Mouse (Mus musculus) C2C12 (cell line): ENCODE measurements around the gene Ei24. TPM values are rescaled to one million over a fixed set of nuclear protein-coding genes. Genes with fewer than 3 reads are reported as not detected.

ENCODE experiments used
- H3K27me3 ChIP-seq: one replicate; pipeline ENCODE4 v1.6.1; 2011; ENCODE audit not compliant: control insufficient read depth, insufficient read depth, insufficient read length
- H3K36me3 ChIP-seq: one replicate; pipeline ENCODE4 v1.6.1; 2011; ENCODE audit not compliant: control insufficient read depth, insufficient read depth
- H3K4me3 ChIP-seq: one replicate; pipeline ENCODE4 v1.5.1; 2011; ENCODE audit warnings: mild to moderate bottlenecking, control low read depth; ENCODE audit not compliant: poor library complexity, insufficient read depth, severe bottlenecking
- H3K79me2 ChIP-seq: one replicate; pipeline ENCODE4 v1.6.1; 2011; ENCODE audit not compliant: control insufficient read depth, insufficient read depth
- H3K79me3 ChIP-seq: one replicate; pipeline ENCODE4 v1.6.1; 2011; ENCODE audit warnings: low read depth, control low read depth
- H3ac ChIP-seq: one replicate; pipeline ENCODE3; 2011; ENCODE audit warnings: low read depth; ENCODE audit not compliant: control insufficient read depth, insufficient read length
- CEBPB ChIP-seq: IDR thresholded peaks from one replicate; pipeline ENCODE4 v1.6.1; 2011; ENCODE audit warnings: low read depth, mild to moderate bottlenecking, control low read depth, moderate library complexity
- CTCF ChIP-seq: IDR thresholded peaks from one replicate; pipeline ENCODE4 v1.5.1; 2011; ENCODE audit not compliant: control insufficient read depth, insufficient read depth, insufficient read length
- FOSL1 ChIP-seq: IDR thresholded peaks from one replicate; pipeline ENCODE4 v1.8.0; 2011; ENCODE audit warnings: mild to moderate bottlenecking, low read length; ENCODE audit not compliant: poor library complexity, insufficient read depth, severe bottlenecking
- MAX ChIP-seq: IDR thresholded peaks from one replicate; pipeline ENCODE4 v1.6.1; 2011; ENCODE audit warnings: mild to moderate bottlenecking, control low read depth
- MYOD1 ChIP-seq: IDR thresholded peaks from one replicate; pipeline ENCODE4 v1.6.1; 2011; ENCODE audit warnings: low read depth; ENCODE audit not compliant: control insufficient read depth, insufficient read length
- MYOG ChIP-seq: IDR thresholded peaks from one replicate; pipeline ENCODE4 v1.6.1; 2011; ENCODE audit not compliant: control insufficient read depth, insufficient read length; ENCODE audit errors: extremely low read depth
- USF1 ChIP-seq: IDR thresholded peaks from one replicate; pipeline ENCODE4 v1.6.1; 2011; ENCODE audit warnings: low read depth, mild to moderate bottlenecking, control low read depth, moderate library complexity
- long read RNA-seq, 2 experiments: library from polyadenylated mRNA; unstranded; transcript quantifications; one replicate each; pipeline ENCODE4 v2.0.0; 2019 to 2020
- polyA plus RNA-seq: library from polyadenylated mRNA; unstranded; fragments of >200 nt; fragmentation: generic; extraction: Trizol; gene quantifications from one replicate; pipeline ENCODE4 v1.2.1, GENCODE M21; 2012; ENCODE audit warnings: missing spikeins

The Ei24 gene
- 50.7 TPM for polyA plus RNA-seq
- long read RNA-seq, experiment 1, transcript Ei24-201 (11 exons, 2,220 nt), result major isoform, 13 of 19 reads
- long read RNA-seq, experiment 1, partial matches to known transcripts, result 2 of 19 reads
- long read RNA-seq, experiment 1, other reads (novel, unspliced or antisense), result 4 of 19 reads
- long read RNA-seq, experiment 2, transcript Ei24-201 (11 exons, 2,220 nt), result major isoform, 36 of 53 reads
- long read RNA-seq, experiment 2, partial matches to known transcripts, result 3 of 53 reads
- long read RNA-seq, experiment 2, other reads (novel, unspliced or antisense), result 10 of 53 reads

DNA sequence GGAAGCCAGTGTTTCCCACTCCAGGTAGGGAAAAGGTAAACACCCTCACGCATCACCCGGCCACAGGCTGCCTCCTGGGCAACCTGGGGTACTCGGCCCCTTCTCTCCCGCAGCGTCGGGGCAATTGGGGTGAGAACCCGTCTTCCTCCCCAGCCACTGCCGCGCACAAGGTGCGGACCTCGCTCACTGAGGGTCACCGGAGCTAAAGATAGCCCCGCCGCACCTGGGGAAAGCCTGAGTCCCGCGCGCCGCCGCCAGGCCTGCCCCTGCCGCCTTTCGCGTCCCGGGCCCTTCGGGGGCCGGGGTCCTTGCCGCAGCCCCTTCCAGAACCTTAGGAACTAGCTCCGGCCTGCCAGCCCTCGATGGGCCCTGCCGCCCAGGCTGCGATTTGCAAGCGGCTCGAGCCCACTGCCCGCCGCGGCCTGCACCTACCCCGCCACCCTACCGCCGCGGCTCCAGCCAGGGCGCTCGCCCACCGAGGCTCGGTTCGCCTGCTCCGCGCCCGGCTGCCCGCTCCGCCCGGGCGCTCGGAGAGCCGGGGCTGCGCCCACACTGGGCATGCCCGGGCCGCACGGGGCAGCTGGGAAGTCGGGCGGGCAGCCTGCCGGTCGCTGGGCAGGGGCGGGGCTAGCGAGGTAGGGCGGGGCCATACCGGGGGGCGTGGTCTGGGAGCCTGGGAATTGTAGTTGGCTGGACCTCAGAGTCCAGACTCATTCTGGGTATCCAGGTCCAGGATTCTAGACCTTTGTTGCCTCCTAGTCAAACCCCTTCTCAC, at the start of gene Ei24:
Gene Ei24 (minus strand): TSS at position 613 of the 775 bp plus-strand sequence.
- Histone ChIP-seq H3ac (peak within 1 kb of the TSS; percentile 91), H3K36me3 (peaks cover 3% of the 10 kb centered on the region), H3K27me3 (no peaks in the 10 kb centered on the region), H3K79me2 (peaks cover 40% of the 10 kb centered on the region), H3K79me3 (peaks cover 20% of the 10 kb centered on the region), H3K4me3 (peak within 1 kb of the TSS; percentile 68)
- no peak for TF ChIP-seq MYOD1
- no peak for TF ChIP-seq CEBPB
- TF ChIP-seq USF1, result no peak
- no peak for TF ChIP-seq MYOG
- no peak for TF ChIP-seq CTCF
- no peak for TF ChIP-seq FOSL1
- no peak for TF ChIP-seq MAX

DNA sequence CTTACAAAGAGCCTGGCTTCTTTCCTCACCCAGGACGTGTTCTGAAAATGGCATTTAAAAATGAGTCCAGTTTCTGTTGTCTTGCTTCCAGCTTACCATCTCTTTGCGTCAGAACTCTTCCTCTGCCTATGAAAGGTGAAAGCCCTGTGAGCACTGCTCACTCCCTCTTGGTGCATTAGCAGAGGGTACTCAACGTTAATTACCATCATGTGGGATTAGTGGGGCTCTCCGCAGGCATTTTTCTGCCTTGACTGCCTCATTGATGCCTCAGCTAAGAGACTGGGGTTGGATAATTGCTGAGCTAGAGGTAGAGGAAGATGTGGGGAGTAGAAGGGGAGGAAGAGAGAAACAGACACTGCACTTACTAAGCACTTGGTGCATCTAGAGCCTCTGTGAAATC, 49.2 kb upstream of the Ei24 start:
- no peaks in the 10 kb centered on the region for H3K79me3 ChIP-seq
- TF ChIP-seq CTCF (no peak), MAX (no peak), MYOD1 (no peak), CEBPB (no peak), FOSL1 (no peak), MYOG (no peak), USF1 (no peak)

DNA sequence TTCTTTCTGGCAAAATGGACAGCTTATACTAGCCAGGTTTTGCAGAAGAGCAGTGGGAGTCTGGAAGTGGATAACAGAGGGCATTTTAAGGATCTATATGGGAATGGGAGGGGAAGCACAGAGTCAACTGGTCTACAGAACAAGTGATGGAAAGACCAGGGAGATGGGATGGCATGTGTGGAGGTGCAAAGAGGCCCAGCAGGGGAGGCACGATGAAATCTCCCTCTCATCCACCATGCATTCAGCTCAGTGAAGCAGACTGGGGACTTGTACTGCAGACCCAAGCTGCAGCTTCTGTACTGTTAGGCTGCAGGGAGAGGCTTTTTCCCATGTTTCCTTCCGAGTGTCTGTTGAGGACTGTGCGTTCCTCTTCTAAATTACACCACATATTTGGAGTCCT, 36.7 kb upstream of the Ei24 start:
- no peak overlapping the region for H3K4me3 ChIP-seq
- no peak overlapping the region for H3ac ChIP-seq
- H3K27me3 ChIP-seq, result peaks cover 10% of the 10 kb centered on the region
- H3K79me3 ChIP-seq, result no peaks in the 10 kb centered on the region
- no peak for TF ChIP-seq MAX
- no peak for TF ChIP-seq MYOD1
- no peak for TF ChIP-seq USF1
- TF ChIP-seq FOSL1, result no peak
- TF ChIP-seq CTCF, result no peak
- TF ChIP-seq MYOG, result no peak
- no peak for TF ChIP-seq CEBPB
- H3K36me3 ChIP-seq, result no peaks in the 10 kb centered on the region
- no peaks in the 10 kb centered on the region for H3K79me2 ChIP-seq

More for the DNA sequence above, 49.2 kb upstream of the Ei24 start:
- H3K79me2 ChIP-seq, result no peaks in the 10 kb centered on the region
- H3K36me3 ChIP-seq, result no peaks in the 10 kb centered on the region
- H3ac ChIP-seq, result no peak overlapping the region
- H3K27me3 ChIP-seq, result peaks cover 9% of the 10 kb centered on the region
- no peak overlapping the region for H3K4me3 ChIP-seq

DNA sequence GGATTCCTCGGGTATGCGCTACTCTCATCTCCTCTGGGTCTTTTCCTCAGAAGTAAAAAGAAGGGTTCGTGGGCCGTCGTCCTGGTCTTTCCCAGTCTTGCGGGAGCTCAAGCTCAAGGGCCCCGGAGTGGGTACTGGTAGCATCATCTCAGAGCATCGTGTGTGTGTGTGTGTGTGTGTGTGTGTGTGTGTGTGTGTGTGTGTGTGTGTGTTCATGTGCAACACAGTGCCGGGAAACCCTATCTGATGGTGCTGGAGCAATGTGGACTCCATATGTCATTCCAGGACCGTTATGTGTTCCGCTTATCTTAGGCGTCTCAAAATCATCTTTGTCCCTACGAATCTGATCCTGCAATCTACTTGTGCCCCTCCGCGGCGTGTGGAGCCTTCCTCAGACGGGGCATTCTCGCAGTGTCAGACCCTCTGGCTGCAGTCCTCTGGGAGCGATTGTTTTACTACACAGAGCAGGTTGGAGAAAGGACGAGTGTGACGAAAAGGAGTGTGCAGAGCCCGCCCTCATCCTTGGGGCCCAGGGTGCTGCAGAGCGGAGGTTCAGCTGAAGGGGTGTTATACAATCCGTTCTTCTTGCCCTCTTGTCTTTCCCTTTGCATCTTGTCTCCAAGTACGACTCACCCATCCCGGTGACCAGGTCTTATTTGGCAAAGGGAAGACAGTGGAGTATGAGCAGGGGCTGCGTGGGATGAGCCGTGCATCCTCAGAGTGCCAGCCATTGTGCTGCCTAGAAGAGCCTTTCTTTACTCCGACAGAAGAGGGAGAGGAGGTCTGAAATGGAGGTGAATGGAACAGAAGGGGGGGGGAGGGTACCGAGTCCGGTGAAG, 36.1 kb upstream of the Ei24 start:
- Histone ChIP-seq H3ac (no peak overlapping the region), H3K4me3 (no peak overlapping the region), H3K79me2 (no peaks in the 10 kb centered on the region), H3K79me3 (no peaks in the 10 kb centered on the region), H3K36me3 (no peaks in the 10 kb centered on the region), H3K27me3 (peaks cover 10% of the 10 kb centered on the region)
- no peak for TF ChIP-seq MYOG
- no peak for TF ChIP-seq MAX
- no peak for TF ChIP-seq MYOD1
- TF ChIP-seq CTCF, result no peak

DNA sequence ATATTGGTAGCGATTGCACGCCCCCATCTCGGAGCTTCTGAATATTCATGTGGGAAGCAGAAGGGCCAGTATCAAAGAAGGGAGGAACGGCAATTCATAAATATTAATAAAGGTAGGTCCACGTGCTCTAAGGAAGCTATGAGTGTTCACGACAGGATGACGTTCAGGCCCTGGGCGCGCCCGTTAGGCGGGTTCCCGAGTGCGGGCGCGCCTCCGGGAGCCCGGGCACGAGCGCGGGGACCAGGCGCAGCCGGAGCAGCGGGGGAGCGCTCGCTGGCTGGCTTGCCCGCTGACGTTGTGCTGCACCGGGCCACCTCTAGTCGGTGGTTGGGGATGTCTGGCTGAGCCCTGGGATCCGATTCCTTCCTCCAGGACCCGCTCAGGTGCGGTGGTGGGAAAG, 35.3 kb upstream of the Ei24 start:
- no peak overlapping the region for H3ac ChIP-seq
- no peak overlapping the region for H3K4me3 ChIP-seq
- no peak for TF ChIP-seq USF1
- TF ChIP-seq CTCF, result no peak
- TF ChIP-seq FOSL1, result no peak
- TF ChIP-seq CEBPB, result no peak
- TF ChIP-seq MYOG, result no peak
- TF ChIP-seq MAX, result no peak
- TF ChIP-seq MYOD1, result no peak

More for the DNA sequence above, 35.3 kb upstream of the Ei24 start:
- H3K79me2 ChIP-seq, result no peaks in the 10 kb centered on the region
- no peaks in the 10 kb centered on the region for H3K79me3 ChIP-seq
- H3K36me3 ChIP-seq, result no peaks in the 10 kb centered on the region
- peaks cover 10% of the 10 kb centered on the region for H3K27me3 ChIP-seq
